Mouse (Mus musculus): ENCODE data around the gene Hcrtr2.

Gene Hcrtr2

DNA sequence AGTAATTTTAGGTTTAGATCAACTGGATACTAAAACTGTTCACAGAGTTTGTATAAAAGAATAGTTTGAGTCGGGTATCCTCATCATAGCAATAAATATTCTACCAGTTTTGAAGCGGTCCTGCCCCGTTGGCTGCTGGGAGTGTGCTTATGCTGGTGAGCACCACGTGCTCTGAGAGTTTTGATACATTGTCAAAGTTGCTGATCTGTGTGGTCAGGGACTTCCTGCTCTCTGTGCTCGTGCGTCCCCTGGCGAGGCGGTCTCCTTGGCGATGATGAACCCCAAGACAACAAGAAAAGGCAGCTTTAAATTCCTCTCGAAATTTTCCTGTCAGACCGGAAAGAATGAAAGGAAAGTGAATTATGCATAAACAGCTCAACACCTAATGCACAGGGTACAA is 93.3 kb downstream of the Hcrtr2 start:
- peak; percentile 27 for DNase-seq

GRCm38 (mm10) chr9:76217178-76217975 is 106.3 kb downstream of the Hcrtr2 start:
- no peak for DNase-seq

DNA sequence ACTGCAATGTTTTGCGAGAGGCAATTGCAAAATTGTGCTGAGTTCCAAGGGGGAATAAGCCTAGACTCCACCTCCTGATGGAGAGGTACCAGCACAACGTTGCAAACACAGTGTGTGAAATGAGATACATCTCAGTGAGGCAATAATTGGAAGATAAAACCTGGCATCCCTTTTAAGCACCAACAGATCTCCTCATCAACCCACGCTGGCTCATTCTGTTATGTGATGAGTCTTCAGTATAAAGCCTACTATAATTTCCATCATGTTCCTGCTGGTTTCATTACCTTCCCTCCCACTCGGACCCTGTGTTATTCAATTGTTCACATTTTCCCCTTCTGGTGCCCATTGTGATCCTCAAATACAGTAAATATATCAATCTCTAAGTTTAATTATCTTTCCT is 109.0 kb downstream of the Hcrtr2 start:
- DNase-seq: no peak

- no peak for DNase-seq
Observed at GRCm38 (mm10) chr9:76213557-76213956, 110.1 kb downstream of the Hcrtr2 start, which contains the start of gene Gfral. TSS of gene Gfral (minus strand) at chr9:76213657.

- no peak for DNase-seq
Observed at GRCm38 (mm10) chr9:76196917-76197316, 126.7 kb downstream of the Hcrtr2 start.

DNA sequence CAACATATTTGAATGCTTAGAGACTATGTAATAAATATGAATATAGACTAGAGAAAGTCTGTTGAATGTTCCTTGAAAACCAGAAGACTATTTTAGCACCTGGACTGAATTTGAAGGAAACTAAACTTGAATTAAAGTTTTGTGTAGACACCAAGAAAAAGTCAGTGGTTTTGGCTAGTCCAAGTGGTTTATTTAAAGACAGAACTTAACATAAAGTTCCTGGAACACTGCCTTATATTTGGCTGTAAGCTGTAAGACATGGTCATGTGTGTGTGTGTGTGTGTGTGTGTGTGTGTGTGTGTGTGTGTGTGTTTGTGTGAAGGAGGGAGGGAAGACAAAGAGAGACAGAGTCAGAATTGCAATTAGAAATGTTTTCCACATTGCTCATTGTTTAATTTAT is 144.4 kb downstream of the Hcrtr2 start:
- no peak for DNase-seq

Measured in kidney, postnatal 10 days (tissue).